Comparison of ENCODE assay signal across 8 mouse cellular contexts in genomic region chr1:82724339-82725025, GRCm38 (mm10). TPM values are rescaled to one million over a fixed set of nuclear protein-coding genes. Genes with fewer than 3 reads are reported as not detected.
A peak's percentile ranks its signal among the peaks of the same experiment; 100 is the strongest.
DNase-seq lines count a peak whose midpoint lies in the region; ATAC-seq and TF ChIP-seq lines count a peak whose summit lies in the region.

Mff (plus strand) TSS chr1:82724890.

- intact Hi-C loops in heart, adult 2 months (cut with DNase I), result loop anchor here (5.0 to 10.0 kb wide), 2 partner anchors 118 to 410 kb away; partner anchors contain the start of gene Rhbdd1

- H3K4me3 ChIP-seq in embryonic facial prominence, embryonic 14.5 days (ENCODE audit: low read depth, low read length), result peak within 1 kb of the TSS; percentile 92
- H3K4me3 ChIP-seq in heart, adult 2 months, result peak within 1 kb of the TSS; percentile 74
- H3K4me3 ChIP-seq in limb, embryonic 13.5 days, result peak within 1 kb of the TSS; percentile 87
- peak within 1 kb of the TSS; percentile 92 for H3K4me3 ChIP-seq in midbrain, embryonic 16.5 days (ENCODE audit: low read depth, low read length)

- TF ChIP-seq POLR2A in heart, adult 2 months (IDR thresholded peaks at IDR 0.05; ENCODE audit: insufficient read depth, low read depth, low read length), result peak; percentile 79

- peak within 1 kb of the TSS; percentile 86 for H3K27ac ChIP-seq in embryonic facial prominence, embryonic 14.5 days (replicated peaks; ENCODE audit: low read depth, low read length)
- peak within 1 kb of the TSS; percentile 96 for H3K27ac ChIP-seq in heart, adult 2 months
- H3K27ac ChIP-seq in limb, embryonic 13.5 days, result no peak within 1 kb of the TSS; the same call in 1 of the 2 replicates
- H3K27ac ChIP-seq in midbrain, embryonic 16.5 days (ENCODE audit: low read length), result peak within 1 kb of the TSS; percentile 74

- no peak for TF ChIP-seq CTCF in heart, adult 2 months (IDR thresholded peaks at IDR 0.05)

- H3K36me3 ChIP-seq in embryonic facial prominence, embryonic 14.5 days (ENCODE audit: control insufficient read depth, insufficient read depth, low read length), result peaks cover 6% of the 10 kb centered on the region
- H3K36me3 ChIP-seq in heart, adult 2 months (ENCODE audit: control insufficient read depth, insufficient read depth, low read length), result no peaks in the 10 kb centered on the region; the same call in none of the 2 replicates
- peaks cover 6% of the 10 kb centered on the region for H3K36me3 ChIP-seq in limb, embryonic 13.5 days
- H3K36me3 ChIP-seq in midbrain, embryonic 16.5 days (ENCODE audit: control insufficient read depth, insufficient read depth, low read length), result no peaks in the 10 kb centered on the region

- peaks cover 7% of the 10 kb centered on the region for H3K4me1 ChIP-seq in embryonic facial prominence, embryonic 14.5 days (ENCODE audit: control insufficient read depth, insufficient read depth, low read length)
- H3K4me1 ChIP-seq in heart, adult 2 months (ENCODE audit: control insufficient read depth, insufficient read depth, low read length), result peaks cover 2% of the 10 kb centered on the region
- peaks cover 9% of the 10 kb centered on the region for H3K4me1 ChIP-seq in limb, embryonic 13.5 days
- peaks cover 14% of the 10 kb centered on the region for H3K4me1 ChIP-seq in midbrain, embryonic 16.5 days (ENCODE audit: control insufficient read depth, insufficient read depth, low read length)

- DNase-seq in 3T3-L1 (ENCODE audit: low read depth, low spot score), result peak; percentile 97
- DNase-seq in adrenal gland, postnatal 4 days (ENCODE audit: low spot score in 2 of 2), result peak; percentile 78 to 85
- DNase-seq in embryonic facial prominence, embryonic 14.5 days (ENCODE audit: low spot score), result peak; percentile 98
- DNase-seq in heart, adult 2 months, result peak; percentile 95 to 97
- DNase-seq in kidney, adult 8-10 months, result peak; percentile 92 to 93
- DNase-seq in spleen, postnatal 10 days (ENCODE audit: low spot score in 2 of 2), result peak; percentile 94 to 95

- peak; percentile 84 for TF ChIP-seq EP300 in heart, adult 2 months (IDR thresholded peaks at IDR 0.05; ENCODE audit: insufficient read depth, low read depth, low read length)

- WGBS in embryonic facial prominence, embryonic 14.5 days, result 15% methylated on average over 23 of the region's 38 CpGs
- WGBS in heart, adult 2 months, result 8% methylated on average over 38 of the region's 38 CpGs
- 10% methylated on average over 38 of the region's 38 CpGs for WGBS in limb, embryonic 13.5 days
- 10% methylated on average over 38 of the region's 38 CpGs for WGBS in midbrain, embryonic 16.5 days

- ATAC-seq in embryonic facial prominence, embryonic 14.5 days (ENCODE audit: low read depth), result peak; percentile 99
- ATAC-seq in limb, embryonic 13.5 days (ENCODE audit: low FRiP score, low read depth), result peak; percentile 99
- peak; percentile 100 for ATAC-seq in midbrain, embryonic 16.5 days

- H3K4me2 ChIP-seq in embryonic facial prominence, embryonic 14.5 days (ENCODE audit: low read depth, low read length), result peak within 1 kb of the TSS; percentile 94
- H3K4me2 ChIP-seq in limb, embryonic 13.5 days (replicated peaks), result peak within 1 kb of the TSS; percentile 95
- peak within 1 kb of the TSS; percentile 98 for H3K4me2 ChIP-seq in midbrain, embryonic 16.5 days (ENCODE audit: low read length)

- H3K27me3 ChIP-seq in embryonic facial prominence, embryonic 14.5 days (replicated peaks; ENCODE audit: control insufficient read depth, insufficient read depth, low read length), result peaks cover 23% of the 10 kb centered on the region
- H3K27me3 ChIP-seq in heart, adult 2 months (ENCODE audit: control insufficient read depth, insufficient read depth, low read length), result no peaks in the 10 kb centered on the region
- peaks cover 12% of the 10 kb centered on the region; the same call in 1 of the 2 replicates for H3K27me3 ChIP-seq in limb, embryonic 13.5 days
- H3K27me3 ChIP-seq in midbrain, embryonic 16.5 days (ENCODE audit: control insufficient read depth, insufficient read depth, low read depth, low read length), result peaks cover 7% of the 10 kb centered on the region

- H3K9ac ChIP-seq in embryonic facial prominence, embryonic 14.5 days (ENCODE audit: low read depth, low read length), result peak within 1 kb of the TSS; percentile 98
- peak within 1 kb of the TSS; percentile 94 for H3K9ac ChIP-seq in heart, adult 2 months (ENCODE audit: low read depth, low read length)
- H3K9ac ChIP-seq in limb, embryonic 13.5 days, result peak within 1 kb of the TSS; percentile 97
- H3K9ac ChIP-seq in midbrain, embryonic 16.5 days (ENCODE audit: low read depth, low read length), result peak within 1 kb of the TSS; percentile 93

- no peaks in the 10 kb centered on the region for H3K9me3 ChIP-seq in embryonic facial prominence, embryonic 14.5 days (ENCODE audit: control insufficient read depth, low read length)
- H3K9me3 ChIP-seq in limb, embryonic 13.5 days, result no peaks in the 10 kb centered on the region
- no peaks in the 10 kb centered on the region for H3K9me3 ChIP-seq in midbrain, embryonic 16.5 days (replicated peaks; ENCODE audit: control insufficient read depth, low read length, poor library complexity, severe bottlenecking)

- H3K79me2 ChIP-seq in heart, adult 2 months (replicated peaks; ENCODE audit: control insufficient read depth, insufficient read depth, low read length), result peaks cover 2% of the 10 kb centered on the region

RNA-seq across cellular contexts. Expression of gene Mff, which starts in this region (rescaled TPM):
- 100 to 1,000 TPM; 162 to 165 TPM for total RNA-seq in adrenal gland, postnatal 4 days (2021)
- 216 and 220 TPM in 2 replicates for polyA plus RNA-seq in embryonic facial prominence, embryonic 14.5 days (2014; fragmentation: Nextera tagmentation; extraction: Ambion mirVana)
- 100 to 1,000 TPM; 161 to 168 TPM for total RNA-seq in heart, adult 2 months (2021)
- polyA plus RNA-seq in heart, adult 2 months (2012; rRNA removed), result 74.6 and 167 TPM in 2 replicates
- 220 and 230 TPM in 2 replicates for polyA plus RNA-seq in limb, embryonic 13.5 days (2015; fragmentation: Nextera tagmentation; extraction: Ambion mirVana)
- polyA plus RNA-seq in midbrain, embryonic 16.5 days (2015; fragmentation: Nextera tagmentation; extraction: Ambion mirVana), result 416 and 433 TPM in 2 replicates
